Mouse (Mus musculus) erythroblast, embryonic 14.5 days (primary cell): ENCODE data around the gene Kcnj6. TPM values are rescaled to one million over a fixed set of nuclear protein-coding genes. Genes with fewer than 3 reads are reported as not detected.

ENCODE experiments used
- H3K27me3 ChIP-seq: 2 replicates; pipeline ENCODE4 v1.6.1; 2012; ENCODE audit warnings: inconsistent platforms; ENCODE audit not compliant: control insufficient read depth
- H3K36me3 ChIP-seq: 2 replicates; pipeline ENCODE4 v1.6.1; 2012; ENCODE audit warnings: mild to moderate bottlenecking, inconsistent platforms; ENCODE audit not compliant: control insufficient read depth
- H3K4me1 ChIP-seq: 2 replicates; pipeline ENCODE4 v1.6.1; 2012; ENCODE audit warnings: inconsistent platforms; ENCODE audit not compliant: control insufficient read depth
- H3K4me3 ChIP-seq: replicated peaks from 2 replicates; pipeline ENCODE3; 2012; ENCODE audit warnings: moderate library complexity, mild to moderate bottlenecking, inconsistent platforms
- H3K9me3 ChIP-seq: 2 replicates; pipeline ENCODE4 v1.6.1; 2012; ENCODE audit warnings: low read length, inconsistent platforms, mixed read lengths; ENCODE audit not compliant: control insufficient read depth
- GATA1 ChIP-seq: IDR thresholded peaks from 2 replicates; pipeline ENCODE4 v1.6.1; 2012; ENCODE audit warnings: low read length, inconsistent platforms, mixed read lengths
- TAL1 ChIP-seq: IDR thresholded peaks from 3 replicates; pipeline ENCODE4 v1.6.1; 2012; ENCODE audit warnings: low read length, inconsistent platforms, mixed read lengths
- polyA plus RNA-seq: library from polyadenylated mRNA; stranded (reverse); fragments of >175 nt; gene quantifications from 2 replicates; pipeline ENCODE4 v1.2.3, GENCODE M21; 2012

Kcnj6 gene
- polyA plus RNA-seq, 1 experiment, result 0.02 TPM

GRCm38 (mm10) chr16:94872614-94873272 lies 124.8 kb downstream of the Kcnj6 start:
- no peaks in the 10 kb centered on the region for H3K27me3 ChIP-seq
- no peaks in the 10 kb centered on the region for H3K36me3 ChIP-seq
- H3K4me1 ChIP-seq, result no peaks in the 10 kb centered on the region
- TF ChIP-seq TAL1 (no peak), GATA1 (no peak)
- no peak overlapping the region for H3K4me3 ChIP-seq
- peaks cover 4% of the 10 kb centered on the region; the same call in 1 of the 2 replicates for H3K9me3 ChIP-seq

GRCm38 (mm10) chr16:94868354-94868753 lies 129.1 kb downstream of the Kcnj6 start:
- Histone ChIP-seq H3K4me1 (no peaks in the 10 kb centered on the region), H3K9me3 (peaks cover 7% of the 10 kb centered on the region; the same call in 1 of the 2 replicates), H3K27me3 (no peaks in the 10 kb centered on the region), H3K4me3 (no peak overlapping the region), H3K36me3 (no peaks in the 10 kb centered on the region)
- no peak for TF ChIP-seq GATA1
- TF ChIP-seq TAL1, result no peak

GRCm38 (mm10) chr16:94866300-94866956 lies 131.1 kb downstream of the Kcnj6 start:
- no peak for TF ChIP-seq GATA1
- no peaks in the 10 kb centered on the region for H3K36me3 ChIP-seq
- H3K4me3 ChIP-seq, result no peak overlapping the region
- no peaks in the 10 kb centered on the region for H3K27me3 ChIP-seq
- no peaks in the 10 kb centered on the region for H3K4me1 ChIP-seq
- H3K9me3 ChIP-seq, result peaks cover 8% of the 10 kb centered on the region; the same call in 1 of the 2 replicates

- no peak for TF ChIP-seq GATA1
- no peak for TF ChIP-seq TAL1
- Histone ChIP-seq H3K9me3 (peaks cover 8% of the 10 kb centered on the region; the same call in 1 of the 2 replicates), H3K36me3 (no peaks in the 10 kb centered on the region), H3K4me1 (no peaks in the 10 kb centered on the region), H3K27me3 (no peaks in the 10 kb centered on the region), H3K4me3 (no peak overlapping the region)
Measured at GRCm38 (mm10) chr16:94865796-94866195, 131.7 kb downstream of the Kcnj6 start.

- Histone ChIP-seq H3K9me3 (peaks cover 8% of the 10 kb centered on the region; the same call in 1 of the 2 replicates), H3K4me3 (no peak overlapping the region), H3K27me3 (no peaks in the 10 kb centered on the region), H3K36me3 (no peaks in the 10 kb centered on the region), H3K4me1 (no peaks in the 10 kb centered on the region)
- TF ChIP-seq GATA1, result no peak
- no peak for TF ChIP-seq TAL1
Measured at GRCm38 (mm10) chr16:94865101-94865500, 132.4 kb downstream of the Kcnj6 start.

- H3K36me3 ChIP-seq, result no peaks in the 10 kb centered on the region
- TF ChIP-seq GATA1, result no peak
- no peak for TF ChIP-seq TAL1
- H3K4me3 ChIP-seq, result no peak overlapping the region
- peaks cover 12% of the 10 kb centered on the region; the same call in 1 of the 2 replicates for H3K9me3 ChIP-seq
- H3K4me1 ChIP-seq, result no peaks in the 10 kb centered on the region
- H3K27me3 ChIP-seq, result no peaks in the 10 kb centered on the region
Measured at GRCm38 (mm10) chr16:94863475-94863874, 134.0 kb downstream of the Kcnj6 start.

- no peaks in the 10 kb centered on the region for H3K4me1 ChIP-seq
- TF ChIP-seq GATA1, result no peak
- TF ChIP-seq TAL1, result no peak
- H3K4me3 ChIP-seq, result no peak overlapping the region
- peaks cover 8% of the 10 kb centered on the region; the same call in 1 of the 2 replicates for H3K9me3 ChIP-seq
- no peaks in the 10 kb centered on the region for H3K36me3 ChIP-seq
- H3K27me3 ChIP-seq, result no peaks in the 10 kb centered on the region
Measured at GRCm38 (mm10) chr16:94855990-94856389, 141.5 kb downstream of the Kcnj6 start.

GRCm38 (mm10) chr16:94852407-94853160 lies 144.9 kb downstream of the Kcnj6 start:
- no peaks in the 10 kb centered on the region for H3K27me3 ChIP-seq
- TF ChIP-seq TAL1 (no peak), GATA1 (no peak)

GRCm38 (mm10) chr16:94850393-94850792 lies 147.1 kb downstream of the Kcnj6 start:
- H3K4me1 ChIP-seq, result no peaks in the 10 kb centered on the region
- no peak for TF ChIP-seq TAL1
- no peak for TF ChIP-seq GATA1
- H3K4me3 ChIP-seq, result no peak overlapping the region

More at GRCm38 (mm10) chr16:94852407-94853160, 144.9 kb downstream of the Kcnj6 start:
- no peak overlapping the region for H3K4me3 ChIP-seq
- H3K9me3 ChIP-seq, result peaks cover 4% of the 10 kb centered on the region; the same call in 1 of the 2 replicates
- H3K4me1 ChIP-seq, result no peaks in the 10 kb centered on the region
- H3K36me3 ChIP-seq, result no peaks in the 10 kb centered on the region

More at GRCm38 (mm10) chr16:94850393-94850792, 147.1 kb downstream of the Kcnj6 start:
- Histone ChIP-seq H3K36me3 (no peaks in the 10 kb centered on the region), H3K27me3 (no peaks in the 10 kb centered on the region), H3K9me3 (no peaks in the 10 kb centered on the region; the same call in 1 of the 2 replicates)
